In genomic region chr14:60176891-60177613, GRCm38 (mm10) we compare ENCODE assay signal across 8 mouse cellular contexts. TPM values are rescaled to one million over a fixed set of nuclear protein-coding genes. Genes with fewer than 3 reads are reported as not detected.
A peak's percentile ranks its signal among the peaks of the same experiment; 100 is the strongest.
DNase-seq lines count a peak whose midpoint lies in the region; ATAC-seq and TF ChIP-seq lines count a peak whose summit lies in the region.

No protein-coding gene starts in this region.

- peaks cover 7% of the 10 kb centered on the region; the same call in 1 of the 2 replicates for H3K27me3 ChIP-seq in thymus, adult 2 months (ENCODE audit: control insufficient read depth, insufficient read depth, low read length)
- peaks cover 16% of the 10 kb centered on the region for H3K27me3 ChIP-seq in embryonic facial prominence, embryonic 11.5 days (ENCODE audit: control insufficient read depth, insufficient read depth, low read length)
- peaks cover 4% of the 10 kb centered on the region; the same call in 1 of the 2 replicates for H3K27me3 ChIP-seq in heart, embryonic 15.5 days
- H3K27me3 ChIP-seq in liver, embryonic 11.5 days (replicated peaks; ENCODE audit: control insufficient read depth, insufficient read depth, low read length): peaks cover 22% of the 10 kb centered on the region
- peaks cover 6% of the 10 kb centered on the region for H3K27me3 ChIP-seq in neural tube, embryonic 11.5 days (ENCODE audit: control insufficient read depth, insufficient read depth, low read length)

- peak overlapping the region; percentile 71 for H3K9ac ChIP-seq in embryonic facial prominence, embryonic 11.5 days (replicated peaks; ENCODE audit: low read length)
- peak overlapping the region; percentile 81 for H3K9ac ChIP-seq in heart, embryonic 15.5 days
- H3K9ac ChIP-seq in liver, embryonic 11.5 days (ENCODE audit: low read depth, low read length): peak overlapping the region; percentile 59
- peak overlapping the region; percentile 63 for H3K9ac ChIP-seq in neural tube, embryonic 11.5 days (ENCODE audit: low read length)

- H3K27ac ChIP-seq in thymus, adult 2 months (ENCODE audit: control insufficient read depth, insufficient read depth, low read length): no peak overlapping the region
- 0 out of 2 replicates have a peak overlapping the region, but pooled peaks have one; percentile 14 for H3K27ac ChIP-seq in embryonic facial prominence, embryonic 11.5 days (replicated peaks; ENCODE audit: low read depth, low read length)
- H3K27ac ChIP-seq in heart, embryonic 15.5 days: peak overlapping the region; percentile 88
- peak overlapping the region; percentile 51 for H3K27ac ChIP-seq in liver, embryonic 11.5 days (ENCODE audit: low read depth, low read length)
- peak overlapping the region; percentile 58; the same call in 1 of the 2 replicates for H3K27ac ChIP-seq in neural tube, embryonic 11.5 days (ENCODE audit: low read depth, low read length)

- WGBS in thymus, adult 2 months: under 1% methylated on average over 78 of the region's 84 CpGs
- WGBS in embryonic facial prominence, embryonic 11.5 days: under 1% methylated on average over 59 of the region's 84 CpGs
- 1% methylated on average over 61 of the region's 84 CpGs for WGBS in heart, embryonic 15.5 days
- WGBS in liver, embryonic 11.5 days: under 1% methylated on average over 82 of the region's 84 CpGs
- under 1% methylated on average over 81 of the region's 84 CpGs for WGBS in neural tube, embryonic 11.5 days

- H3K4me1 ChIP-seq in thymus, adult 2 months (replicated peaks; ENCODE audit: control insufficient read depth, insufficient read depth, low read length): peaks cover 11% of the 10 kb centered on the region; the same call in 1 of the 2 replicates
- H3K4me1 ChIP-seq in embryonic facial prominence, embryonic 11.5 days (ENCODE audit: control insufficient read depth, insufficient read depth, low read length): no peaks in the 10 kb centered on the region
- H3K4me1 ChIP-seq in heart, embryonic 15.5 days (replicated peaks): peaks cover 32% of the 10 kb centered on the region
- H3K4me1 ChIP-seq in liver, embryonic 11.5 days (replicated peaks; ENCODE audit: control insufficient read depth, insufficient read depth, low read length): peaks cover 6% of the 10 kb centered on the region
- H3K4me1 ChIP-seq in neural tube, embryonic 11.5 days (ENCODE audit: control insufficient read depth, insufficient read depth, low read length): no peaks in the 10 kb centered on the region

- no peak for TF ChIP-seq POLR2A in thymus, adult 2 months (IDR thresholded peaks at IDR 0.05; ENCODE audit: control insufficient read depth, extremely low read depth, insufficient read depth, low read length, poor library complexity)

- peak overlapping the region; percentile 37 for H3K4me3 ChIP-seq in thymus, adult 2 months (ENCODE audit: control insufficient read depth, insufficient read depth, low read length)
- peak overlapping the region; percentile 67 for H3K4me3 ChIP-seq in embryonic facial prominence, embryonic 11.5 days (ENCODE audit: low read depth, low read length)
- H3K4me3 ChIP-seq in heart, embryonic 15.5 days: peak overlapping the region; percentile 83
- H3K4me3 ChIP-seq in liver, embryonic 11.5 days (ENCODE audit: low read depth, low read length): peak overlapping the region; percentile 71
- peak overlapping the region; percentile 65 for H3K4me3 ChIP-seq in neural tube, embryonic 11.5 days (ENCODE audit: low read depth, low read length)

- peak; percentile 82 for ATAC-seq in embryonic facial prominence, embryonic 11.5 days (replicated peaks; ENCODE audit: insufficient number of reproducible peaks, low FRiP score, low TSS enrichment, low read depth)
- peak; percentile 79 for ATAC-seq in heart, embryonic 15.5 days (replicated peaks; ENCODE audit: insufficient number of reproducible peaks, insufficient read depth, low FRiP score, low read depth)
- peak; percentile 56 for ATAC-seq in liver, embryonic 11.5 days (replicated peaks; ENCODE audit: low FRiP score)
- peak; percentile 78 for ATAC-seq in neural tube, embryonic 11.5 days (ENCODE audit: insufficient read depth, low FRiP score, low TSS enrichment)

- H3K4me2 ChIP-seq in embryonic facial prominence, embryonic 11.5 days (ENCODE audit: low read depth, low read length): peak overlapping the region; percentile 99
- peak overlapping the region; percentile 90 for H3K4me2 ChIP-seq in heart, embryonic 15.5 days
- peak overlapping the region; percentile 99 for H3K4me2 ChIP-seq in liver, embryonic 11.5 days
- H3K4me2 ChIP-seq in neural tube, embryonic 11.5 days (ENCODE audit: low read depth): peak overlapping the region; percentile 95

- H3K9me3 ChIP-seq in embryonic facial prominence, embryonic 11.5 days (replicated peaks; ENCODE audit: control insufficient read depth, low read length): no peaks in the 10 kb centered on the region
- H3K9me3 ChIP-seq in heart, embryonic 15.5 days (replicated peaks): no peaks in the 10 kb centered on the region
- H3K9me3 ChIP-seq in liver, embryonic 11.5 days (ENCODE audit: control insufficient read depth, low read length): no peaks in the 10 kb centered on the region
- no peaks in the 10 kb centered on the region for H3K9me3 ChIP-seq in neural tube, embryonic 11.5 days (ENCODE audit: control insufficient read depth, low read length)

- no peak for TF ChIP-seq CTCF in thymus, adult 2 months (IDR thresholded peaks at IDR 0.05; ENCODE audit: borderline replicate concordance, control insufficient read depth, extremely low read depth, insufficient read depth, low read length, poor library complexity)

- no peaks in the 10 kb centered on the region for H3K36me3 ChIP-seq in thymus, adult 2 months (ENCODE audit: control insufficient read depth, insufficient read depth, low read length)
- H3K36me3 ChIP-seq in embryonic facial prominence, embryonic 11.5 days (replicated peaks; ENCODE audit: control insufficient read depth, insufficient read depth, low read depth, low read length): no peaks in the 10 kb centered on the region
- H3K36me3 ChIP-seq in heart, embryonic 15.5 days: no peaks in the 10 kb centered on the region
- no peaks in the 10 kb centered on the region for H3K36me3 ChIP-seq in liver, embryonic 11.5 days (ENCODE audit: control insufficient read depth, insufficient read depth, low read length)
- H3K36me3 ChIP-seq in neural tube, embryonic 11.5 days (ENCODE audit: control insufficient read depth, insufficient read depth, low read length): no peaks in the 10 kb centered on the region

- no peak for DNase-seq in thymus, adult 2 months
- no peak for DNase-seq in thymus, postnatal 0 days (ENCODE audit: low spot score)
- DNase-seq in embryonic facial prominence, embryonic 11.5 days (ENCODE audit: low spot score): peak; percentile 53
- DNase-seq in kidney, postnatal 25 days: peak; percentile 42 to 66
- DNase-seq in liver, embryonic 11.5 days (ENCODE audit: low spot score): peak; percentile 70
- DNase-seq in neural tube, embryonic 11.5 days (ENCODE audit: low spot score): peak; percentile 66
- DNase-seq in thymus, postnatal 4 days: peak; percentile 27

RNA-seq across cellular contexts. Expression of gene Atp8a2, which starts 19.9 kb away (rescaled TPM):
- 0.38 and 0.54 TPM in 2 replicates for polyA plus RNA-seq in thymus, adult 2 months (2012; rRNA removed)
- polyA plus RNA-seq in thymus, postnatal 0 days (2015; fragmentation: Nextera tagmentation; extraction: Ambion mirVana): 0.80 and 1.4 TPM in 2 replicates
- polyA plus RNA-seq in embryonic facial prominence, embryonic 11.5 days (2014; fragmentation: Nextera tagmentation; extraction: Ambion mirVana): 4.2 and 5.9 TPM in 2 replicates
- 6.0 and 6.1 TPM in 2 replicates for polyA plus RNA-seq in heart, embryonic 15.5 days (2015; fragmentation: Nextera tagmentation; extraction: Ambion mirVana)
- 2.2 and 2.4 TPM in 2 replicates for polyA plus RNA-seq in liver, embryonic 11.5 days (2014; fragmentation: Nextera tagmentation; extraction: Ambion mirVana)
- 9.0 and 12.5 TPM in 2 replicates for polyA plus RNA-seq in neural tube, embryonic 11.5 days (2014; fragmentation: Nextera tagmentation; extraction: Ambion mirVana)

Comparison
In these comparisons a context has a peak if more than half of its experiments do, and no peak if none do; other contexts are left out.
1. DNase-seq: peak in embryonic facial prominence, embryonic 11.5 days (single experiment), kidney, postnatal 25 days (2 of 2), liver, embryonic 11.5 days (single experiment), neural tube, embryonic 11.5 days (single experiment) and thymus, postnatal 4 days (single experiment); none in thymus, adult 2 months (single experiment) and thymus, postnatal 0 days (single experiment).
2. Peak in every context shown above with its lines, with median percentiles within 50 percentile points of each other: H3K4me3 ChIP-seq, ATAC-seq, H3K4me2 ChIP-seq and H3K9ac ChIP-seq.